Mouse (Mus musculus) CH12F3 (cell line): ENCODE data around the gene Frem1.

Experiments
- in situ Hi-C: fragments of 300-500 bp; cut with MboI; formaldehyde crosslinking; loops from 2 replicates; pipeline ENCODE4 v1.14.3; 2020; ENCODE audit warnings: low sequenced_read_pairs

The Frem1 gene

GRCm38 (mm10) chr4:82933698-82934210 lies 118.4 kb downstream of the Frem1 start:
- in situ Hi-C loops, result loop anchor here (10.0 kb wide), 1 partner anchor 299 kb away; no protein-coding TSS in a partner anchor

GRCm38 (mm10) chr4:82930079-82930478 lies 122.1 kb downstream of the Frem1 start:
- in situ Hi-C loops, result loop anchor here (10.0 kb wide), 1 partner anchor 295 kb away; no protein-coding TSS in a partner anchor

GRCm38 (mm10) chr4:82921962-82922361 lies 130.2 kb downstream of the Frem1 start:
- in situ Hi-C loops, result no loop called here

- in situ Hi-C loops, result no loop called here
Observed at GRCm38 (mm10) chr4:82918625-82919024, 133.5 kb downstream of the Frem1 start.

- in situ Hi-C loops, result no loop called here
Observed at GRCm38 (mm10) chr4:82916678-82917050, 135.5 kb downstream of the Frem1 start.

- in situ Hi-C loops, result no loop called here
Observed at GRCm38 (mm10) chr4:82916003-82916677, 136.0 kb downstream of the Frem1 start.

- in situ Hi-C loops, result no loop called here
Observed at GRCm38 (mm10) chr4:82915576-82915975, 136.6 kb downstream of the Frem1 start.

GRCm38 (mm10) chr4:82914601-82915143 lies 137.5 kb downstream of the Frem1 start:
- in situ Hi-C loops, result no loop called here

- in situ Hi-C loops, result no loop called here
Observed at GRCm38 (mm10) chr4:82895227-82895626, 156.9 kb downstream of the Frem1 start.

GRCm38 (mm10) chr4:82892247-82892646 lies 159.9 kb downstream of the Frem1 start:
- in situ Hi-C loops, result no loop called here

- in situ Hi-C loops, result no loop called here
Observed at GRCm38 (mm10) chr4:82891566-82891965, 160.6 kb downstream of the Frem1 start.

GRCm38 (mm10) chr4:82891049-82891448 lies 161.1 kb downstream of the Frem1 start:
- in situ Hi-C loops, result no loop called here

GRCm38 (mm10) chr4:82890585-82890984 lies 161.6 kb downstream of the Frem1 start:
- in situ Hi-C loops, result no loop called here

- in situ Hi-C loops, result no loop called here
Observed at GRCm38 (mm10) chr4:82886148-82886547, 166.0 kb downstream of the Frem1 start.

- in situ Hi-C loops, result no loop called here
Observed at GRCm38 (mm10) chr4:82885535-82885913, 166.6 kb downstream of the Frem1 start.

GRCm38 (mm10) chr4:82884636-82885534 lies 167.3 kb downstream of the Frem1 start, which contains the start of gene Cer1:
Gene Cer1, minus strand, starts transcription at chr4:82885148.
- in situ Hi-C loops, result no loop called here

GRCm38 (mm10) chr4:82882500-82882899 lies 169.6 kb downstream of the Frem1 start:
- in situ Hi-C loops, result no loop called here

GRCm38 (mm10) chr4:82881366-82881765 lies 170.8 kb downstream of the Frem1 start:
- in situ Hi-C loops, result no loop called here

- in situ Hi-C loops, result no loop called here
Observed at GRCm38 (mm10) chr4:82880243-82880642, 171.9 kb downstream of the Frem1 start.

GRCm38 (mm10) chr4:82879152-82879551 lies 173.0 kb downstream of the Frem1 start:
- in situ Hi-C loops, result no loop called here

GRCm38 (mm10) chr4:82876656-82877055 lies 175.5 kb downstream of the Frem1 start:
- in situ Hi-C loops, result no loop called here
